Mouse (Mus musculus): ENCODE data around the gene Adcy6. TPM values are rescaled to one million over a fixed set of nuclear protein-coding genes. Genes with fewer than 3 reads are reported as not detected.

The Adcy6 gene
- polyA plus RNA-seq, 1 experiment from 2014 or later, result 21.8 TPM

GRCm38 (mm10) chr15:98567278-98568134 lies 42.4 kb downstream of the Adcy6 start:
- H3K9me3 ChIP-seq (ENCODE audit: low read depth, low read length), result no peaks in the 10 kb centered on the region

GRCm38 (mm10) chr15:98566973-98567277 lies 43.0 kb downstream of the Adcy6 start:
- DNase-seq, result no peak
- H3K9me3 ChIP-seq (ENCODE audit: low read depth, low read length), result no peaks in the 10 kb centered on the region
- no peak for TF ChIP-seq CTCF (IDR thresholded peaks at IDR 0.05; ENCODE audit: low read depth)
- H3K4me1 ChIP-seq (ENCODE audit: insufficient read depth), result peaks cover 3% of the 10 kb centered on the region; the same call in 1 of the 2 replicates
- H3K27me3 ChIP-seq (ENCODE audit: insufficient read depth, low read length), result no peaks in the 10 kb centered on the region
- ATAC-seq (ENCODE audit: insufficient read depth), result no peak
- peak overlapping the region; percentile 97 for H3K27ac ChIP-seq (ENCODE audit: low read depth)
- peak overlapping the region; percentile 87 for H3K4me2 ChIP-seq
- under 1% methylated on average over 15 of the region's 15 CpGs for WGBS
- H3K4me3 ChIP-seq (ENCODE audit: low read depth, low read length), result peak overlapping the region; percentile 92
- peaks cover 28% of the 10 kb centered on the region for H3K36me3 ChIP-seq (ENCODE audit: insufficient read depth)
- H3K9ac ChIP-seq, result peak overlapping the region; percentile 95

More at GRCm38 (mm10) chr15:98567278-98568134, 42.4 kb downstream of the Adcy6 start:
- Histone ChIP-seq H3K4me1 (ENCODE audit: insufficient read depth) (peaks cover 3% of the 10 kb centered on the region; the same call in 1 of the 2 replicates), H3K4me2 (peak overlapping the region; percentile 87), H3K27ac (ENCODE audit: low read depth) (peak overlapping the region; percentile 97), H3K4me3 (ENCODE audit: low read depth, low read length) (peak overlapping the region; percentile 92), H3K27me3 (ENCODE audit: insufficient read depth, low read length) (no peaks in the 10 kb centered on the region), H3K9ac (peak overlapping the region; percentile 95), H3K36me3 (ENCODE audit: insufficient read depth) (peaks cover 24% of the 10 kb centered on the region)
- ATAC-seq (ENCODE audit: insufficient read depth) (peak; percentile 96), DNase-seq (peak; percentile 100)
- peak; percentile 49 for TF ChIP-seq CTCF (IDR thresholded peaks at IDR 0.05; ENCODE audit: low read depth)
- WGBS, result under 1% methylated on average over 88 of the region's 88 CpGs

- Histone ChIP-seq H3K9ac (no peak overlapping the region), H3K36me3 (ENCODE audit: insufficient read depth) (peaks cover 79% of the 10 kb centered on the region), H3K9me3 (ENCODE audit: low read depth, low read length) (no peaks in the 10 kb centered on the region), H3K27ac (ENCODE audit: low read depth) (no peak overlapping the region), H3K4me3 (ENCODE audit: low read depth, low read length) (no peak overlapping the region), H3K4me1 (ENCODE audit: insufficient read depth) (no peaks in the 10 kb centered on the region), H3K27me3 (ENCODE audit: insufficient read depth, low read length) (no peaks in the 10 kb centered on the region), H3K4me2 (no peak overlapping the region)
- 90% methylated on average over 5 of the region's 5 CpGs for WGBS
- no peak for DNase-seq
- ATAC-seq (ENCODE audit: insufficient read depth), result no peak
- no peak for TF ChIP-seq CTCF (IDR thresholded peaks at IDR 0.05; ENCODE audit: low read depth)
These were observed 52.7 kb downstream of the Adcy6 start for GRCm38 (mm10) chr15:98557186-98557585.

GRCm38 (mm10) chr15:98555881-98556280 lies 54.0 kb downstream of the Adcy6 start:
- WGBS, result 89% methylated on average over 4 of the region's 4 CpGs
- H3K4me1 ChIP-seq (ENCODE audit: insufficient read depth), result no peaks in the 10 kb centered on the region
- TF ChIP-seq CTCF (IDR thresholded peaks at IDR 0.05; ENCODE audit: low read depth), result no peak
- H3K9me3 ChIP-seq (ENCODE audit: low read depth, low read length), result no peaks in the 10 kb centered on the region
- no peak overlapping the region for H3K4me2 ChIP-seq
- no peak overlapping the region for H3K9ac ChIP-seq
- H3K27me3 ChIP-seq (ENCODE audit: insufficient read depth, low read length), result no peaks in the 10 kb centered on the region
- ATAC-seq (ENCODE audit: insufficient read depth), result no peak
- H3K27ac ChIP-seq (ENCODE audit: low read depth), result no peak overlapping the region
- H3K4me3 ChIP-seq (ENCODE audit: low read depth, low read length), result no peak overlapping the region
- DNase-seq, result no peak
- peaks cover 82% of the 10 kb centered on the region for H3K36me3 ChIP-seq (ENCODE audit: insufficient read depth)

GRCm38 (mm10) chr15:98552758-98553157 lies 57.1 kb downstream of the Adcy6 start:
- Histone ChIP-seq H3K36me3 (ENCODE audit: insufficient read depth) (peaks cover 84% of the 10 kb centered on the region), H3K27me3 (ENCODE audit: insufficient read depth, low read length) (no peaks in the 10 kb centered on the region), H3K9me3 (ENCODE audit: low read depth, low read length) (no peaks in the 10 kb centered on the region), H3K4me2 (no peak overlapping the region), H3K4me3 (ENCODE audit: low read depth, low read length) (no peak overlapping the region), H3K27ac (ENCODE audit: low read depth) (no peak overlapping the region), H3K9ac (no peak overlapping the region), H3K4me1 (ENCODE audit: insufficient read depth) (no peaks in the 10 kb centered on the region)
- no peak for TF ChIP-seq CTCF (IDR thresholded peaks at IDR 0.05; ENCODE audit: low read depth)
- no peak for ATAC-seq (ENCODE audit: insufficient read depth)
- no peak for DNase-seq
- WGBS, result 96% methylated on average over 2 of the region's 2 CpGs

GRCm38 (mm10) chr15:98546843-98547242 lies 63.0 kb downstream of the Adcy6 start:
- no peaks in the 10 kb centered on the region for H3K9me3 ChIP-seq (ENCODE audit: low read depth, low read length)
- H3K9ac ChIP-seq, result no peak overlapping the region
- no peak overlapping the region for H3K4me2 ChIP-seq
- H3K27ac ChIP-seq (ENCODE audit: low read depth), result no peak overlapping the region
- peaks cover 96% of the 10 kb centered on the region for H3K36me3 ChIP-seq (ENCODE audit: insufficient read depth)
- 88% methylated on average over 5 of the region's 5 CpGs for WGBS
- ATAC-seq (ENCODE audit: insufficient read depth) (no peak), DNase-seq (no peak)
- H3K27me3 ChIP-seq (ENCODE audit: insufficient read depth, low read length), result no peaks in the 10 kb centered on the region
- TF ChIP-seq CTCF (IDR thresholded peaks at IDR 0.05; ENCODE audit: low read depth), result no peak
- no peak overlapping the region for H3K4me3 ChIP-seq (ENCODE audit: low read depth, low read length)
- H3K4me1 ChIP-seq (ENCODE audit: insufficient read depth), result no peaks in the 10 kb centered on the region

GRCm38 (mm10) chr15:98545151-98545550 lies 64.7 kb downstream of the Adcy6 start:
- Histone ChIP-seq H3K9me3 (ENCODE audit: low read depth, low read length) (no peaks in the 10 kb centered on the region), H3K4me3 (ENCODE audit: low read depth, low read length) (no peak overlapping the region), H3K9ac (no peak overlapping the region), H3K27ac (ENCODE audit: low read depth) (no peak overlapping the region), H3K4me1 (ENCODE audit: insufficient read depth) (no peaks in the 10 kb centered on the region), H3K4me2 (no peak overlapping the region), H3K36me3 (ENCODE audit: insufficient read depth) (peaks cover 87% of the 10 kb centered on the region), H3K27me3 (ENCODE audit: insufficient read depth, low read length) (no peaks in the 10 kb centered on the region)
- no peak for TF ChIP-seq CTCF (IDR thresholded peaks at IDR 0.05; ENCODE audit: low read depth)
- no peak for DNase-seq
- 96% methylated on average over 3 of the region's 3 CpGs for WGBS
- no peak for ATAC-seq (ENCODE audit: insufficient read depth)

Measured in lung, embryonic 14.5 days (tissue).